Mouse (Mus musculus) midbrain, embryonic 16.5 days (tissue): ENCODE measurements around the gene Cdk4. TPM values are rescaled to one million over a fixed set of nuclear protein-coding genes. Genes with fewer than 3 reads are reported as not detected.
A peak's percentile ranks its signal among the peaks of the same experiment; 100 is the strongest.

Experiments
- ATAC-seq: fragments of 200-750 bp; cut with Nextera tagmentation; 2 replicates; pipeline ENCODE4 v1.8.0; 2017; ENCODE audit warnings: moderate TSS enrichment
- H3K27ac ChIP-seq: fragments of 300-500 bp; sonication (generic); 2 replicates; pipeline ENCODE4 v1.5.1; 2014; ENCODE audit warnings: mild to moderate bottlenecking, low read length, mixed read lengths
- H3K27me3 ChIP-seq: fragments of 300-500 bp; sonication (generic); 2 replicates; pipeline ENCODE4 v1.6.1; 2014; ENCODE audit warnings: low read depth, low read length, mixed read lengths; ENCODE audit not compliant: control insufficient read depth, insufficient read depth
- H3K36me3 ChIP-seq: fragments of 300-500 bp; sonication (generic); 2 replicates; pipeline ENCODE4 v1.6.1; 2014; ENCODE audit warnings: mild to moderate bottlenecking, low read length, moderate library complexity, mixed read lengths; ENCODE audit not compliant: control insufficient read depth, insufficient read depth
- H3K4me1 ChIP-seq: fragments of 300-500 bp; sonication (generic); 2 replicates; pipeline ENCODE4 v1.6.1; 2014; ENCODE audit warnings: mild to moderate bottlenecking, low read length, mixed read lengths; ENCODE audit not compliant: control insufficient read depth, insufficient read depth
- H3K4me2 ChIP-seq: fragments of 300-500 bp; sonication (generic); 2 replicates; pipeline ENCODE4 v1.6.1; 2014; ENCODE audit warnings: mild to moderate bottlenecking, low read length, mixed read lengths
- H3K4me3 ChIP-seq: fragments of 300-500 bp; sonication (generic); 2 replicates; pipeline ENCODE4 v1.5.1; 2014; ENCODE audit warnings: low read depth, mild to moderate bottlenecking, low read length, moderate library complexity, mixed read lengths
- H3K9ac ChIP-seq: fragments of 300-500 bp; sonication (generic); 2 replicates; pipeline ENCODE4 v1.6.1; 2014; ENCODE audit warnings: low read depth, low read length, mixed read lengths
- H3K9me3 ChIP-seq: fragments of 300-500 bp; sonication (generic); replicated peaks from 2 replicates; pipeline ENCODE4 v1.6.1; 2014; ENCODE audit warnings: mild to moderate bottlenecking, low read length, mixed read lengths; ENCODE audit not compliant: control insufficient read depth, poor library complexity, severe bottlenecking
- WGBS: fragments of 180-500 bp; shearing (Covaris S2); extraction: QIAGEN DNeasy Blood & Tissue Kit; methylation state at CpG from one replicate; pipeline ENCODE4 v1.1.7; 2014; 5-methylcytosine and 5-hydroxymethylcytosine counted together
- polyA plus RNA-seq: library from polyadenylated mRNA; unstranded; fragments of >200 nt; fragmentation: Nextera tagmentation; extraction: Ambion mirVana; gene quantifications from 2 replicates; pipeline ENCODE4 v1.2.1, GENCODE M21; 2015

Gene Cdk4
- 646 and 776 TPM in 2 replicates for polyA plus RNA-seq

- Histone ChIP-seq H3K9me3 (no peaks in the 10 kb centered on the region), H3K4me1 (peaks cover 27% of the 10 kb centered on the region), H3K27ac (peak within 1 kb of the TSS; percentile 95), H3K9ac (peak within 1 kb of the TSS; percentile 84), H3K4me2 (peak within 1 kb of the TSS; percentile 65), H3K27me3 (no peaks in the 10 kb centered on the region), H3K4me3 (peak within 1 kb of the TSS; percentile 75), H3K36me3 (peaks cover 34% of the 10 kb centered on the region)
- WGBS: under 1% methylated on average over 44 of the region's 46 CpGs
- peak; percentile 86 for ATAC-seq
Observed at GRCm38 (mm10) chr10:127063239-127063872, at the start of gene Cdk4. Gene Cdk4, plus strand, starts transcription at chr10:127063534.

GRCm38 (mm10) chr10:127016488-127016887 lies 46.8 kb upstream of the Cdk4 start:
- ATAC-seq: no peak
- Histone ChIP-seq H3K9ac (no peak overlapping the region), H3K27me3 (no peaks in the 10 kb centered on the region), H3K4me2 (no peak overlapping the region), H3K4me3 (no peak overlapping the region), H3K4me1 (no peaks in the 10 kb centered on the region), H3K27ac (no peak overlapping the region), H3K36me3 (no peaks in the 10 kb centered on the region), H3K9me3 (no peaks in the 10 kb centered on the region)
- 62% methylated on average over 5 of the region's 5 CpGs for WGBS

GRCm38 (mm10) chr10:127017071-127017470 lies 46.3 kb upstream of the Cdk4 start:
- H3K4me1 ChIP-seq: no peaks in the 10 kb centered on the region
- no peak overlapping the region for H3K9ac ChIP-seq
- ATAC-seq: no peak
- H3K4me3 ChIP-seq: no peak overlapping the region
- H3K4me2 ChIP-seq: no peak overlapping the region
- 23% methylated on average over 2 of the region's 2 CpGs for WGBS
- H3K9me3 ChIP-seq: no peaks in the 10 kb centered on the region
- H3K27ac ChIP-seq: no peak overlapping the region
- H3K36me3 ChIP-seq: 0 out of 2 replicates have a peak, but pooled peaks cover 4% of the 10 kb centered on the region
- H3K27me3 ChIP-seq: no peaks in the 10 kb centered on the region

GRCm38 (mm10) chr10:127018422-127018821 lies 44.9 kb upstream of the Cdk4 start:
- Histone ChIP-seq H3K36me3 (peaks cover 9% of the 10 kb centered on the region; the same call in 1 of the 2 replicates), H3K9ac (no peak overlapping the region), H3K4me2 (no peak overlapping the region), H3K27ac (no peak overlapping the region), H3K4me3 (no peak overlapping the region), H3K9me3 (no peaks in the 10 kb centered on the region), H3K4me1 (no peaks in the 10 kb centered on the region), H3K27me3 (no peaks in the 10 kb centered on the region)
- ATAC-seq: no peak
- 86% methylated on average over 15 of the region's 16 CpGs for WGBS

- Histone ChIP-seq H3K9ac (peak within 1 kb of the TSS; percentile 91), H3K36me3 (peaks cover 14% of the 10 kb centered on the region), H3K4me3 (peak within 1 kb of the TSS; percentile 96), H3K27ac (peak within 1 kb of the TSS; percentile 76), H3K9me3 (no peaks in the 10 kb centered on the region), H3K4me1 (peaks cover 3% of the 10 kb centered on the region), H3K27me3 (no peaks in the 10 kb centered on the region), H3K4me2 (peak within 1 kb of the TSS; percentile 87)
- WGBS: 5% methylated on average over 56 of the region's 56 CpGs
- ATAC-seq: peak; percentile 88
Observed at GRCm38 (mm10) chr10:127030336-127031296, 32.7 kb upstream of the Cdk4 start, which contains the start of gene Tsfm. Gene Tsfm, minus strand, starts transcription at chr10:127030840.

- Histone ChIP-seq H3K9me3 (no peaks in the 10 kb centered on the region), H3K27ac (no peak overlapping the region), H3K9ac (no peak overlapping the region), H3K4me3 (no peak overlapping the region), H3K36me3 (0 out of 2 replicates have a peak, but pooled peaks cover 3% of the 10 kb centered on the region), H3K4me1 (peaks cover 3% of the 10 kb centered on the region), H3K27me3 (no peaks in the 10 kb centered on the region), H3K4me2 (no peak overlapping the region)
- ATAC-seq: no peak
- 82% methylated on average over 8 of the region's 8 CpGs for WGBS
Observed at GRCm38 (mm10) chr10:127033301-127033741, 30.0 kb upstream of the Cdk4 start.

GRCm38 (mm10) chr10:127036273-127036672 lies 27.1 kb upstream of the Cdk4 start:
- no peaks in the 10 kb centered on the region for H3K36me3 ChIP-seq
- no peak overlapping the region for H3K9ac ChIP-seq
- no peak overlapping the region for H3K4me3 ChIP-seq
- no peak for ATAC-seq
- H3K9me3 ChIP-seq: no peaks in the 10 kb centered on the region
- no peak overlapping the region for H3K4me2 ChIP-seq
- peaks cover 4% of the 10 kb centered on the region for H3K27me3 ChIP-seq
- peaks cover 6% of the 10 kb centered on the region; the same call in 1 of the 2 replicates for H3K4me1 ChIP-seq
- 86% methylated on average over 12 of the region's 12 CpGs for WGBS
- no peak overlapping the region for H3K27ac ChIP-seq

- ATAC-seq: no peak
- WGBS: 74% methylated on average over 12 of the region's 12 CpGs
- H3K4me2 ChIP-seq: no peak overlapping the region
- no peaks in the 10 kb centered on the region for H3K9me3 ChIP-seq
- no peak overlapping the region for H3K27ac ChIP-seq
- peaks cover 10% of the 10 kb centered on the region for H3K4me1 ChIP-seq
- no peaks in the 10 kb centered on the region for H3K36me3 ChIP-seq
- no peak overlapping the region for H3K4me3 ChIP-seq
- no peak overlapping the region for H3K9ac ChIP-seq
- peaks cover 4% of the 10 kb centered on the region for H3K27me3 ChIP-seq
Observed at GRCm38 (mm10) chr10:127037641-127038040, 25.7 kb upstream of the Cdk4 start.
